ENCODE assay signal across 19 mouse cellular contexts in the genomic region with DNA sequence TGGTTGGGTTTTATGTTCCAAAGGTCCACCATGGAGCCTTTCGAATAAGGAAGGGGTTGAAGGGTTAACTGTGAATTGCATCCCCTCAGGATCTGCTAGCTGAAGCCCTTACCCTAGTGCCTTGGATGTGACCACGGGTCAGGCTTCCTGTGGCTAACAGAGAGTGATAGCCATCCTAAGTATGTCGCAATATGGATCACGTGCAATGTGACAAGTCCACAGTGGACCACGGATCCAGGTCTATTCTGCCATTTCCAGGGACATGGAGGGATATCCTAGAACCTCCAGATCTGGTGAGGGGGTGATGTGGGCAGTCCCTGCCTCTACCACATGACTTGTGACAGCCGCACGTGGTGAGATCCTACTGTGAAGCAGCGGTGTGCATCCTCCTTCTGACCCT.
DNase-seq lines count a peak whose midpoint lies in the region; ATAC-seq and TF ChIP-seq lines count a peak whose summit lies in the region.
"Had no signal": no experiment of that assay in that cellular context is flagged by ENCODE, and none has a peak within 500 bp of the region (broad histone marks: within the 10 kb centered on the region; RNA-seq: fewer than 3 reads in every experiment).

No protein-coding gene starts in this region.

- no peak for ATAC-seq in liver, embryonic 11.5 days (replicated peaks; ENCODE audit: low FRiP score)
- no peak for ATAC-seq in liver, postnatal 0 days
- ATAC-seq: intestine, embryonic 15.5 days; midbrain, embryonic 15.5 days had no signal

- H3K9ac ChIP-seq in liver, adult 2 months (ENCODE audit: low read depth, low read length): no peak overlapping the region
- no peak overlapping the region for H3K9ac ChIP-seq in liver, embryonic 11.5 days (ENCODE audit: low read depth, low read length)
- no peak overlapping the region for H3K9ac ChIP-seq in liver, postnatal 0 days (replicated peaks)
- H3K9ac ChIP-seq: hindbrain, embryonic 15.5 days; intestine, embryonic 15.5 days; liver, embryonic 15.5 days; midbrain, embryonic 15.5 days had no signal

- no peaks in the 10 kb centered on the region for H3K9me3 ChIP-seq in liver, embryonic 11.5 days (ENCODE audit: control insufficient read depth, low read length)
- H3K9me3 ChIP-seq in liver, postnatal 0 days (ENCODE audit: low read length): no peaks in the 10 kb centered on the region
- H3K9me3 ChIP-seq: hindbrain, embryonic 15.5 days; intestine, embryonic 15.5 days; limb, embryonic 10.5 days; liver, embryonic 15.5 days; midbrain, embryonic 15.5 days had no signal

- DNase-seq in gastrocnemius, adult 2 months: peak; percentile 11
- DNase-seq in gastrocnemius, postnatal 4 days (ENCODE audit: low spot score in 2 of 2): no peak
- peak; percentile 36 for DNase-seq in liver, adult 2 months (ENCODE audit: extremely low read depth, low read depth, low spot score)
- DNase-seq in liver, embryonic 11.5 days (ENCODE audit: low spot score): no peak
- peak; percentile 22 for DNase-seq in 3T3-L1 (ENCODE audit: low read depth, low spot score)
- no peak for DNase-seq in liver, postnatal 0 days
- DNase-seq in left cerebral cortex, adult 8-10 months (ENCODE audit: low spot score in 2 of 2): no peak
- DNase-seq: adrenal gland, postnatal 25 days; cerebellum, adult 11 months; heart, postnatal 4 days; kidney, adult 9 months; kidney, postnatal 25 days; retina, postnatal 1 day; thymus, postnatal 25 days had no signal

- H3K36me3 ChIP-seq in liver, adult 2 months (ENCODE audit: control insufficient read depth, insufficient read depth, low read length): no peaks in the 10 kb centered on the region
- no peaks in the 10 kb centered on the region for H3K36me3 ChIP-seq in liver, embryonic 11.5 days (ENCODE audit: control insufficient read depth, insufficient read depth, low read length)
- 0 out of 2 replicates have a peak, but pooled peaks cover 3% of the 10 kb centered on the region for H3K36me3 ChIP-seq in liver, postnatal 0 days (replicated peaks; ENCODE audit: insufficient read depth, low read length)
- H3K36me3 ChIP-seq: hindbrain, embryonic 15.5 days; intestine, embryonic 15.5 days; limb, embryonic 10.5 days; midbrain, embryonic 15.5 days had no signal

- H3K4me3 ChIP-seq in gastrocnemius, adult 2 months: no peak overlapping the region
- H3K4me3 ChIP-seq in liver, adult 2 months (ENCODE audit: insufficient read depth, low read depth, low read length): no peak overlapping the region
- H3K4me3 ChIP-seq in liver, embryonic 11.5 days (ENCODE audit: low read depth, low read length): no peak overlapping the region
- H3K4me3 ChIP-seq in liver, postnatal 0 days (ENCODE audit: low read depth, low read length): no peak overlapping the region
- H3K4me3 ChIP-seq: hindbrain, embryonic 15.5 days; intestine, embryonic 15.5 days; limb, embryonic 10.5 days; liver, embryonic 15.5 days; midbrain, embryonic 15.5 days had no signal

- H3K27me3 ChIP-seq in liver, adult 2 months (ENCODE audit: control insufficient read depth, insufficient read depth, low read length): no peaks in the 10 kb centered on the region
- no peaks in the 10 kb centered on the region for H3K27me3 ChIP-seq in liver, embryonic 11.5 days (replicated peaks; ENCODE audit: control insufficient read depth, insufficient read depth, low read length)
- no peaks in the 10 kb centered on the region for H3K27me3 ChIP-seq in liver, postnatal 0 days (ENCODE audit: insufficient read depth, low read length)
- H3K27me3 ChIP-seq: hindbrain, embryonic 15.5 days; intestine, embryonic 15.5 days; liver, embryonic 15.5 days; midbrain, embryonic 15.5 days had no signal

- intact Hi-C loops in gastrocnemius, adult 2 months (cut with DNase I): no loop called here

- TF ChIP-seq CTCF in gastrocnemius, adult 2 months (IDR thresholded peaks at IDR 0.05): no peak
- no peak for TF ChIP-seq CTCF in liver, adult 2 months (IDR thresholded peaks at IDR 0.05; ENCODE audit: low read depth, low read length)
- TF ChIP-seq CTCF in liver, postnatal 0 days (IDR thresholded peaks at IDR 0.05; ENCODE audit: low read depth): no peak

- H3K79me2 ChIP-seq in liver, adult 2 months (ENCODE audit: control insufficient read depth, insufficient read depth, low read length): no peaks in the 10 kb centered on the region

- no peak overlapping the region for H3K4me2 ChIP-seq in liver, embryonic 11.5 days
- H3K4me2 ChIP-seq in liver, postnatal 0 days (ENCODE audit: low read depth, low read length): no peak overlapping the region
- H3K4me2 ChIP-seq: hindbrain, embryonic 15.5 days; intestine, embryonic 15.5 days; liver, embryonic 15.5 days; midbrain, embryonic 15.5 days had no signal

- TF ChIP-seq EP300 in liver, postnatal 0 days (IDR thresholded peaks at IDR 0.05; ENCODE audit: low read depth): no peak

- no peaks in the 10 kb centered on the region for H3K4me1 ChIP-seq in liver, adult 2 months (ENCODE audit: control insufficient read depth, insufficient read depth, low read length)
- H3K4me1 ChIP-seq in liver, embryonic 11.5 days (replicated peaks; ENCODE audit: control insufficient read depth, insufficient read depth, low read length): peaks cover 14% of the 10 kb centered on the region; the same call in 1 of the 2 replicates
- peaks cover 3% of the 10 kb centered on the region; the same call in 1 of the 2 replicates for H3K4me1 ChIP-seq in liver, postnatal 0 days (ENCODE audit: insufficient read depth)
- H3K4me1 ChIP-seq: hindbrain, embryonic 15.5 days; midbrain, embryonic 15.5 days had no signal

- WGBS in liver, adult 2 months: 50% methylated on average over 8 of the region's 8 CpGs
- WGBS in liver, embryonic 11.5 days: 63% methylated on average over 8 of the region's 8 CpGs
- WGBS in liver, postnatal 0 days (ENCODE audit: insufficient replicate concordance): 55% methylated on average over 8 of the region's 8 CpGs

- H3K27ac ChIP-seq in gastrocnemius, adult 2 months: no peak overlapping the region
- H3K27ac ChIP-seq in liver, adult 2 months (replicated peaks; ENCODE audit: insufficient read depth, low read depth, low read length): peak overlapping the region; percentile 1; the same call in 1 of the 2 replicates
- H3K27ac ChIP-seq in liver, embryonic 11.5 days (ENCODE audit: low read depth, low read length): no peak overlapping the region
- H3K27ac ChIP-seq in liver, postnatal 0 days (ENCODE audit: low read depth): peak overlapping the region; percentile 39; the same call in 1 of the 2 replicates
- H3K27ac ChIP-seq: hindbrain, embryonic 15.5 days; intestine, embryonic 15.5 days; limb, embryonic 10.5 days; liver, embryonic 15.5 days; midbrain, embryonic 15.5 days had no signal

- no peak for TF ChIP-seq POLR2A in liver, adult 2 months (IDR thresholded peaks at IDR 0.05; ENCODE audit: extremely low read depth, insufficient read depth, low read length)

Comparison
In these comparisons a context has a peak if more than half of its experiments do, and no peak if none do; other contexts are left out.
1. DNase-seq: peak in gastrocnemius, adult 2 months (single experiment), liver, adult 2 months (single experiment) and 3T3-L1 (single experiment); none in gastrocnemius, postnatal 4 days (0 of 2), liver, embryonic 11.5 days (single experiment), liver, postnatal 0 days (single experiment) and left cerebral cortex, adult 8-10 months (0 of 2).
2. H3K27ac ChIP-seq: peak in liver, adult 2 months (single experiment) and liver, postnatal 0 days (single experiment); none in gastrocnemius, adult 2 months (single experiment) and liver, embryonic 11.5 days (single experiment).